In genomic region chr11:59263870-59264563, GRCm38 (mm10) we compare ENCODE assay signal across 8 mouse cellular contexts. TPM values are rescaled to one million over a fixed set of nuclear protein-coding genes. Genes with fewer than 3 reads are reported as not detected.
DNase-seq lines count a peak whose midpoint lies in the region.

No protein-coding gene starts in this region.

- intact Hi-C loops in heart, postnatal 14 days (cut with DNase I) = no loop called here

- DNase-seq in left cerebral cortex, adult 18-20 months (ENCODE audit: low spot score in 2 of 2) = peak; percentile 5 to 13
- no peak for DNase-seq in left cerebral cortex, adult 11 months (ENCODE audit: low spot score)
- peak; percentile 72 for DNase-seq in embryo, embryonic 10 days (ENCODE audit: low spot score)
- peak; percentile 26 to 36 for DNase-seq in heart, postnatal 14 days
- DNase-seq in layer of hippocampus, postnatal 10 days (ENCODE audit: low spot score in 2 of 2) = peak; percentile 68 to 78
- peak; percentile 51 for DNase-seq in lung, postnatal 25 days (ENCODE audit: low spot score)
- DNase-seq in retina, postnatal 7 days (ENCODE audit: low read depth, low spot score) = peak; percentile 38
- DNase-seq in gastrocnemius, postnatal 25 days = no peak

RNA-seq across cellular contexts. Expression of gene Wnt3a, which starts 26.5 kb away (rescaled TPM):
- total RNA-seq in left cerebral cortex, adult 18-20 months (2021) = under 1 TPM in 1 of 2 experiments, not detected in 1; 0.12 TPM
- total RNA-seq in heart, postnatal 14 days (2021) = not detected
- not detected for total RNA-seq in layer of hippocampus, postnatal 10 days (2021)
- total RNA-seq in gastrocnemius, postnatal 25 days (2021) = not detected

RNA-seq across cellular contexts. Expression of gene Arf1, which starts 35.9 kb away (rescaled TPM):
- total RNA-seq in left cerebral cortex, adult 18-20 months (2021) = 100 to 1,000 TPM; 451 to 469 TPM
- total RNA-seq in heart, postnatal 14 days (2021) = 100 to 1,000 TPM; 273 to 286 TPM
- total RNA-seq in layer of hippocampus, postnatal 10 days (2021) = 100 to 1,000 TPM; 445 to 470 TPM
- total RNA-seq in gastrocnemius, postnatal 25 days (2021) = 100 to 1,000 TPM; 193 to 199 TPM

RNA-seq across cellular contexts. Expression of gene Wnt9a, which starts 42.7 kb away (rescaled TPM):
- total RNA-seq in left cerebral cortex, adult 18-20 months (2021) = 10 to 100 TPM; 11.9 to 17.2 TPM
- 1 to 10 TPM; 4.9 to 5.6 TPM for total RNA-seq in heart, postnatal 14 days (2021)
- total RNA-seq in layer of hippocampus, postnatal 10 days (2021) = 1 to 10 TPM; 2.7 to 2.9 TPM
- 1 to 10 TPM; 8.2 to 8.5 TPM for total RNA-seq in gastrocnemius, postnatal 25 days (2021)

RNA-seq across cellular contexts. Expression of gene 2310033P09Rik, which starts 55.9 kb away (rescaled TPM):
- 10 to 100 TPM; 20.6 to 21.2 TPM for total RNA-seq in left cerebral cortex, adult 18-20 months (2021)
- total RNA-seq in heart, postnatal 14 days (2021) = 1 to 10 TPM; 7.9 to 8.2 TPM
- 10 to 100 TPM; 24.7 to 25.5 TPM for total RNA-seq in layer of hippocampus, postnatal 10 days (2021)
- total RNA-seq in gastrocnemius, postnatal 25 days (2021) = 1 to 10 TPM; 2.8 to 3.3 TPM

Comparison
In these comparisons a context has a peak if more than half of its experiments do, and no peak if none do; other contexts are left out.
1. DNase-seq: peak in left cerebral cortex, adult 18-20 months (2 of 2), embryo, embryonic 10 days (single experiment), heart, postnatal 14 days (2 of 2), layer of hippocampus, postnatal 10 days (2 of 2), lung, postnatal 25 days (single experiment) and retina, postnatal 7 days (single experiment); none in left cerebral cortex, adult 11 months (single experiment) and gastrocnemius, postnatal 25 days (single experiment).